ENCODE assay signal across 8 mouse cellular contexts in the genomic region with DNA sequence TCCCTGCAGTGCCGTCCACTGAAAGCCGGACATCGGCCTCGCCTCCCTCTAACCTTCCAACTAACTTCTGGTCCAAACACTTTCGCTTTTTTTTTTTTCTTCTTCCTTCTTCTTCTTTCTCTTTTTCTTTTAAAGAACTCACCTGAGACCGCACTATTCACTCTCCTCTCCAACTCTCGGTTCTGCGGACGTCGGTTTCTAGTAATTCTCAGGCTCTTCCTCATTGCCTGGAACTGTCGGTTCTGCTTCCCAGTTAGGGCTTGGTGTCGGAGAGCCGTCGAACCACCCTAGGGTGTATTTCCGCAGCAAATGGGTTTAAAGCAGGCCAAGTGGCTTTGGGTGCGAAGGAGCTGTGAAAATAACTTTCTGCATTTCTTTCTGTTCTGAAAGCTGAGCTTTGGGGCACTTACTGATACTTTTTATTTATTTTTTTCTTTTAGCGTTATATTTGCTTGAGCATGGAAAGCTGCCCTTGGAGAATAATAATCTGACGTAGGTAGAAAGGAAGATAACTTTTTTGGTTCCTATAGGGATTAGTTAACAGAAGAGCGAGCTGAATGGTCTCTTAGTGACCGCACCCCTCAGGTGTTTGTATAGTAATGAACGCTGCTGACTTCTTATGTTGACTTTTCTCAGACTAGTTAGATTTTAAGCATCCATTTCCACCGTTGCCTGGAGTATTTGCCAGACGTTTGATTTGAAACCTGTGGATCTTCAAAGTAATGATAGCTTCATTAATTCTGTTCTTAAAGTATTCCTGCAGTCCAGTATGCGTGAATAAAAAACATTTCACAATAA. TPM values are rescaled to one million over a fixed set of nuclear protein-coding genes. Genes with fewer than 3 reads are reported as not detected.
DNase-seq lines count a peak whose midpoint lies in the region; ATAC-seq and TF ChIP-seq lines count a peak whose summit lies in the region.

No protein-coding gene starts in this region.

- no peak for ATAC-seq in intestine, postnatal 0 days
- no peak for ATAC-seq in midbrain, embryonic 15.5 days (replicated peaks)
- no peak for ATAC-seq in inflammation-experienced regulatory T-cells, adult 6 months

- no peaks in the 10 kb centered on the region for H3K36me3 ChIP-seq in intestine, postnatal 0 days (ENCODE audit: control insufficient read depth, insufficient read depth)
- H3K36me3 ChIP-seq in midbrain, embryonic 15.5 days (replicated peaks) = no peaks in the 10 kb centered on the region

- H3K9me3 ChIP-seq in intestine, postnatal 0 days (ENCODE audit: control insufficient read depth) = no peaks in the 10 kb centered on the region
- H3K9me3 ChIP-seq in midbrain, embryonic 15.5 days = no peaks in the 10 kb centered on the region

- H3K4me3 ChIP-seq in lung, adult 2 months (replicated peaks; ENCODE audit: extremely low read depth, low read depth, low read length) = peak overlapping the region; percentile 85
- peak overlapping the region; percentile 96 for H3K4me3 ChIP-seq in embryonic fibroblast, embryonic 13.5 days (ENCODE audit: insufficient read depth, low read length)
- peak overlapping the region; percentile 99 for H3K4me3 ChIP-seq in intestine, postnatal 0 days (ENCODE audit: low read depth, low read length)
- H3K4me3 ChIP-seq in midbrain, embryonic 15.5 days = peak overlapping the region; percentile 98

- no peak for TF ChIP-seq CTCF in lung, adult 2 months (IDR thresholded peaks at IDR 0.05; ENCODE audit: insufficient read depth, low read length)
- no peak for TF ChIP-seq CTCF in embryonic fibroblast, embryonic 13.5 days (IDR thresholded peaks at IDR 0.05; ENCODE audit: borderline replicate concordance, insufficient read depth, low read length)
- no peak for TF ChIP-seq CTCF in intestine, postnatal 0 days (IDR thresholded peaks at IDR 0.05; ENCODE audit: low read depth)

- WGBS in lung, adult 2 months = 12% methylated on average over 24 of the region's 24 CpGs
- 9% methylated on average over 24 of the region's 24 CpGs for WGBS in intestine, postnatal 0 days
- WGBS in midbrain, embryonic 15.5 days = 21% methylated on average over 24 of the region's 24 CpGs

- H3K4me1 ChIP-seq in lung, adult 2 months (ENCODE audit: control insufficient read depth, insufficient read depth, low read length) = peaks cover 16% of the 10 kb centered on the region
- H3K4me1 ChIP-seq in embryonic fibroblast, embryonic 13.5 days (ENCODE audit: control insufficient read depth, insufficient read depth, low read length) = peaks cover 2% of the 10 kb centered on the region; the same call in 1 of the 2 replicates
- H3K4me1 ChIP-seq in intestine, postnatal 0 days (replicated peaks; ENCODE audit: control insufficient read depth, insufficient read depth, low read length) = no peaks in the 10 kb centered on the region
- H3K4me1 ChIP-seq in midbrain, embryonic 15.5 days = peaks cover 19% of the 10 kb centered on the region

- H3K4me2 ChIP-seq in intestine, postnatal 0 days (replicated peaks; ENCODE audit: low read depth) = peak overlapping the region; percentile 70
- peak overlapping the region; percentile 96 for H3K4me2 ChIP-seq in midbrain, embryonic 15.5 days

- H3K27me3 ChIP-seq in intestine, postnatal 0 days (replicated peaks; ENCODE audit: control insufficient read depth, insufficient read depth, low read length) = no peaks in the 10 kb centered on the region
- H3K27me3 ChIP-seq in midbrain, embryonic 15.5 days (replicated peaks) = 0 out of 2 replicates have a peak, but pooled peaks cover 8% of the 10 kb centered on the region

- peak overlapping the region; percentile 93 for H3K9ac ChIP-seq in intestine, postnatal 0 days (ENCODE audit: low read depth, low read length)
- peak overlapping the region; percentile 97 for H3K9ac ChIP-seq in midbrain, embryonic 15.5 days

- TF ChIP-seq POLR2A in lung, adult 2 months (IDR thresholded peaks at IDR 0.05; ENCODE audit: borderline replicate concordance, extremely low read depth, low read depth, low read length) = no peak
- TF ChIP-seq POLR2A in embryonic fibroblast, embryonic 13.5 days (IDR thresholded peaks at IDR 0.05; ENCODE audit: low read depth, low read length) = no peak

- peak overlapping the region; percentile 74; the same call in 1 of the 2 replicates for H3K27ac ChIP-seq in embryonic fibroblast, embryonic 13.5 days (ENCODE audit: insufficient read depth, low read length)
- peak overlapping the region; percentile 99 for H3K27ac ChIP-seq in intestine, postnatal 0 days (ENCODE audit: low read depth, low read length)
- peak overlapping the region; percentile 98 for H3K27ac ChIP-seq in midbrain, embryonic 15.5 days

- peak; percentile 21 for DNase-seq in lung, adult 2 months
- DNase-seq in lung, postnatal 14 days = no peak
- DNase-seq in embryo, embryonic 10 days (ENCODE audit: low spot score) = no peak
- DNase-seq in cerebellum, adult 9-11 months = no peak

RNA-seq across cellular contexts. Expression of a gene that starts 1.3 kb away (rescaled TPM):
- polyA plus RNA-seq in lung, adult 2 months (2012; rRNA removed) = 25.0 and 38.2 TPM in 2 replicates
- polyA plus RNA-seq in embryonic fibroblast, embryonic 13.5 days (2011; ENCODE audit: insufficient read length, low read depth, missing spikeins) = 71.7 and 77.2 TPM in 2 replicates
- 27.1 and 28.2 TPM in 2 replicates for polyA plus RNA-seq in intestine, postnatal 0 days (2015; fragmentation: Nextera tagmentation; extraction: Ambion mirVana)
- 48.0 and 52.9 TPM in 2 replicates for polyA plus RNA-seq in midbrain, embryonic 15.5 days (2015; fragmentation: Nextera tagmentation; extraction: Ambion mirVana)
- polyA plus RNA-seq in inflammation-experienced regulatory T-cells, adult 6 months (2017; shearing (Covaris generic)) = 10 to 100 TPM; 30.6 to 35.3 (median 31.2) TPM

RNA-seq across cellular contexts. Expression of a gene that starts 42.1 kb away (rescaled TPM):
- polyA plus RNA-seq in lung, adult 2 months (2012; rRNA removed) = 24.5 and 31.6 TPM in 2 replicates
- 25.3 and 32.0 TPM in 2 replicates for polyA plus RNA-seq in embryonic fibroblast, embryonic 13.5 days (2011; ENCODE audit: insufficient read length, low read depth, missing spikeins)
- 2.4 and 2.6 TPM in 2 replicates for polyA plus RNA-seq in intestine, postnatal 0 days (2015; fragmentation: Nextera tagmentation; extraction: Ambion mirVana)
- polyA plus RNA-seq in midbrain, embryonic 15.5 days (2015; fragmentation: Nextera tagmentation; extraction: Ambion mirVana) = 3.5 and 4.1 TPM in 2 replicates
- 1 to 10 TPM; 3.0 to 4.6 (median 3.2) TPM for polyA plus RNA-seq in inflammation-experienced regulatory T-cells, adult 6 months (2017; shearing (Covaris generic))
